Mouse (Mus musculus): ENCODE measurements around the gene Btbd9. TPM values are rescaled to one million over a fixed set of nuclear protein-coding genes. Genes with fewer than 3 reads are reported as not detected.
"Not testable (repeated sequence)": the region's sequence is repeated elsewhere in the genome, so short reads cannot be mapped to it uniquely, and the experiment has no call there.

The Btbd9 gene
- polyA plus RNA-seq, 1 experiment from 2014 or later = 40.6 TPM

DNA sequence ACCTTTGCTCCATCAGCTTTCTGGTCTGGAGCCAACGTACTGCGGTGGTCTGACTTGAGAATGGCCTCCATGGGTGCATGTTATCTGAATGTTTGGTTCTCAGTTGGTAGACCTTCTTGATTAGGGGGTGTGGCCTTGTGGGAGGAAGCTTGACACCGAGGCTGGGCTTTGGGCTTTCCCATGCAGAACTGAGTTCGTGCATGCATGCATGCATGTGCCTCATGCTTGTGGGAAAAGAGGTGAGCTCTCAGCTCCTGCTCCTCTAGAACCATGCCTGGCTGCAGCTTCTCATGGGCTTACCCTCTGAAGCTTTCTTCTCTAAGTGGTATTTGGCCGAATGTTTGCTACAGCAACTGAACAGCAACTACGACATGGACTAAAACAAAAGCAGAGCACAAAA lies 64.9 kb downstream of the Btbd9 start:
- Histone ChIP-seq H3K4me3 (ENCODE audit: low read depth, low read length) (no peak overlapping the region), H3K36me3 (ENCODE audit: insufficient read depth, low read length) (0 out of 2 replicates have a peak, but pooled peaks cover 4% of the 10 kb centered on the region), H3K9ac (replicated peaks; ENCODE audit: low read depth) (no peak overlapping the region), H3K4me1 (ENCODE audit: insufficient read depth, low read depth, low read length) (no peaks in the 10 kb centered on the region), H3K27me3 (replicated peaks; ENCODE audit: insufficient read depth, low read length) (no peaks in the 10 kb centered on the region), H3K9me3 (ENCODE audit: low read length) (no peaks in the 10 kb centered on the region), H3K4me2 (replicated peaks; ENCODE audit: low read depth, low read length) (no peak overlapping the region), H3K27ac (ENCODE audit: low read length) (no peak overlapping the region)
- TF ChIP-seq CTCF (IDR thresholded peaks at IDR 0.05) (no peak), EP300 (IDR thresholded peaks at IDR 0.05) (no peak)
- DNase-seq (ENCODE audit: low spot score) (no peak), ATAC-seq (no peak)
- WGBS = 83% methylated on average over 6 of the region's 6 CpGs

DNA sequence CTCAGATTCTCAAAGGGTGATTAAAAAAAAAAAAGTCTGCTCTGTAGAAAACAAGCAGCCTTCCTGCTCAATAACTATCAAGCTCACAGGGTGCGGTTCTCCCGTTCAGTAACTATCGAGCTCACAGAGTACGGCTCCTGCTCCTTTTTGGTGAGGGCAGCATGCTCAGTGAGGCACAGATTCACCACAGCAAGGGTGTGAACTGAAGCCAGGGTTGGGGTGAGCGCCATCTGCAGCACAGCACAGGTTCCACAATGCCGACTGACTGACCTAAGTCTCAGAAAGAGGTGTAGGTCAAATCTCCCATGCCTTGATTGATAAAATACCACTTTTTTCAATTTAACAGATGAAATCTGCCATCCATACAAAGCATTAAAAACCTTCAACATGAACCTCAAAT lies 66.1 kb downstream of the Btbd9 start:
- no peaks in the 10 kb centered on the region for H3K27me3 ChIP-seq (replicated peaks; ENCODE audit: insufficient read depth, low read length)
- H3K4me1 ChIP-seq (ENCODE audit: insufficient read depth, low read depth, low read length) = no peaks in the 10 kb centered on the region
- 0 out of 2 replicates have a peak, but pooled peaks cover 4% of the 10 kb centered on the region for H3K36me3 ChIP-seq (ENCODE audit: insufficient read depth, low read length)
- WGBS = 76% methylated on average over 6 of the region's 6 CpGs
- H3K4me3 ChIP-seq (ENCODE audit: low read depth, low read length) = no peak overlapping the region
- no peak overlapping the region for H3K27ac ChIP-seq (ENCODE audit: low read length)
- DNase-seq (ENCODE audit: low spot score) = no peak
- no peaks in the 10 kb centered on the region for H3K9me3 ChIP-seq (ENCODE audit: low read length)
- TF ChIP-seq EP300 (IDR thresholded peaks at IDR 0.05) = no peak
- peak; percentile 43 for TF ChIP-seq CTCF (IDR thresholded peaks at IDR 0.05)
- no peak overlapping the region for H3K9ac ChIP-seq (replicated peaks; ENCODE audit: low read depth)
- no peak overlapping the region for H3K4me2 ChIP-seq (replicated peaks; ENCODE audit: low read depth, low read length)
- ATAC-seq = no peak

DNA sequence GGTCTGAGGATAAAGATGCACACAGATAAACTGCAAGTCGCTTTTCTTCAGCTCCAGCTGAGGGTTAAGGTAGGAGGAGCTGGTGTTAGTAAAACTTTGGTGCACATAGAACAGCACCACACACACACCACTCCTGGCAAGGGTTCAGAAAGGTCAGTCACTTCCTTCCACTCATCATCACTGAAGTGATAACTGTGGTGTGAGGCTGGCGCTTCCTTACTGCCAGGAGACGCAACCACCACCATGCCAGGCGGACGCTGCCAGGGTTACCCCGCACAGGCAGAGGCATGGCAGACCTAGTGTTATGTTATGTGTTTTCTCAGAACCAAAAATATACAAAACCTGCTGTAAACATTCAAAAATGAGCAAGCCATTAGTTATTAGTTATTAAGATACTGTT lies 66.6 kb downstream of the Btbd9 start:
- no peak overlapping the region for H3K4me3 ChIP-seq (ENCODE audit: low read depth, low read length)
- TF ChIP-seq CTCF (IDR thresholded peaks at IDR 0.05) = no peak
- 0 out of 2 replicates have a peak, but pooled peaks cover 4% of the 10 kb centered on the region for H3K36me3 ChIP-seq (ENCODE audit: insufficient read depth, low read length)
- ATAC-seq (no peak), DNase-seq (ENCODE audit: low spot score) (no peak)
- no peaks in the 10 kb centered on the region for H3K4me1 ChIP-seq (ENCODE audit: insufficient read depth, low read depth, low read length)
- H3K4me2 ChIP-seq (replicated peaks; ENCODE audit: low read depth, low read length) = no peak overlapping the region
- 76% methylated on average over 6 of the region's 6 CpGs for WGBS
- H3K27me3 ChIP-seq (replicated peaks; ENCODE audit: insufficient read depth, low read length) = no peaks in the 10 kb centered on the region
- no peak overlapping the region for H3K9ac ChIP-seq (replicated peaks; ENCODE audit: low read depth)
- no peak overlapping the region for H3K27ac ChIP-seq (ENCODE audit: low read length)
- H3K9me3 ChIP-seq (ENCODE audit: low read length) = no peaks in the 10 kb centered on the region

DNA sequence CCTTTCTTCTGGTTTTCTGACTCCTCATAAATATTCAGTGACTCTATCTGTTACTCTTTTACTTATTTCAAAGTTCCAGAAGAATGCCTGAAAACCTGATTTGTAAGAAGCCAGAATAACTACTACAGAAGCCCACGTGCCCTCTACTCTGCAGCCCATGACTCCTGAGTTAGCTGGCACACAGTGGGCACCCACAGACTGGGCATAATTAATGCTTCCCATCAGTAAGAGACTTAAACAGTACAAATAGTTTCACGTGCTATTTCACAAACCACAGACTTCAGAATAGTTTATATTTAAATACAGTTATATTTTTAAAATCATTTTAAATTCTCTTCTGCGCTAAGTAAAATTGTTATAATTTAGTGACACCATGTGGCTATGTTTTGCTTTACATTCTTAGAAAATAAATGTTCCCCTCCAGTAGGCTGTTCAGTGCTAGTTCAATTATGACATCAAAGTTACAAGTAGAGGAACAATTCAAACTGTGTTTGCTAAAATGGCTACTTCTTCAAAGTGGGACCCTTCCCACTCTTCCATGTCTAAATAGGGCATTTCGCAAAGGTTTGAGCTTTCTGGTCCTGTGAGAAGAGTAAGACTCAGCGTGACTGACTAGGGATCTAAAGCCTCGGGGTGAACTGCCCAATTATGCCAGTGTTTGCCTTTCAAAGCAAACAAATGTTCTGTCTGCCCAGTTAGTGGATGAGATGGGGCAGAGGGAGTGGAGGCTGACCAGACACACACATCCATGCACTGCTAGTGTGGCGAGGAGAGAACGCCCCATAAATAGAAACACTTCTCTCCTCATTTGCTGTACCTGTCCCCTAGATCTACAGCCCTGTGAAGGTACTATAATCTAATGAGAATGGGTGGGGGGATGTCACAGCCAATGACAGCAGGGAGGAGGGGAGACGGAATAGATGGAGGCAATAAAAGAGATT lies 68.4 kb downstream of the Btbd9 start:
- Histone ChIP-seq H3K4me1 (ENCODE audit: insufficient read depth, low read depth, low read length) (no peaks in the 10 kb centered on the region), H3K36me3 (ENCODE audit: insufficient read depth, low read length) (no peaks in the 10 kb centered on the region), H3K9ac (replicated peaks; ENCODE audit: low read depth) (no peak overlapping the region), H3K27ac (ENCODE audit: low read length) (no peak overlapping the region), H3K4me3 (ENCODE audit: low read depth, low read length) (no peak overlapping the region), H3K4me2 (replicated peaks; ENCODE audit: low read depth, low read length) (no peak overlapping the region), H3K9me3 (ENCODE audit: low read length) (no peaks in the 10 kb centered on the region), H3K27me3 (replicated peaks; ENCODE audit: insufficient read depth, low read length) (no peaks in the 10 kb centered on the region)
- no peak for ATAC-seq
- peak; percentile 30 for TF ChIP-seq CTCF (IDR thresholded peaks at IDR 0.05)
- no peak for TF ChIP-seq EP300 (IDR thresholded peaks at IDR 0.05)
- WGBS = 73% methylated on average over 9 of the region's 9 CpGs
- peak; percentile 49 for DNase-seq (ENCODE audit: low spot score)

DNA sequence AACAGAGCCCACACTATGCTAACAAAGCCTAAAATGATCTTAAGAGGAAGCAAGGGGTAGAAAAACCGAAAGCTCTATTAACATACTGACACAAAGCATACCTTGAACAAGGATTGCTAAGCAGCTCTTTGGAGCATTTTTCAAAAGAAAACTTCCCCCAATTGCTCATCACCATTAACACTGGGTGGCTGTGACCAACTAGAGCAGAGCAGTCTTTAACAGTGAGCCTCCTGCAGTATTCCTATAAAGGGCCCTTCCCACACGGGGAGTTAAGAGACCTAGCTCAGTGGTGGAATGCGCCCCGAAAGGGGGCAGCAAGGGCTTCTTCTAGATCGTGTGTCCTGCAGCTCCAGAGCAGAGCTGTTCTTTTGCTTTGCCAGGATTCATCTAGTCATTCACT lies 69.4 kb downstream of the Btbd9 start:
- Histone ChIP-seq H3K4me2 (replicated peaks; ENCODE audit: low read depth, low read length) (no peak overlapping the region), H3K27ac (ENCODE audit: low read length) (no peak overlapping the region), H3K4me1 (ENCODE audit: insufficient read depth, low read depth, low read length) (no peaks in the 10 kb centered on the region), H3K9me3 (ENCODE audit: low read length) (no peaks in the 10 kb centered on the region), H3K9ac (replicated peaks; ENCODE audit: low read depth) (no peak overlapping the region), H3K36me3 (ENCODE audit: insufficient read depth, low read length) (no peaks in the 10 kb centered on the region), H3K4me3 (ENCODE audit: low read depth, low read length) (no peak overlapping the region), H3K27me3 (replicated peaks; ENCODE audit: insufficient read depth, low read length) (no peaks in the 10 kb centered on the region)
- TF ChIP-seq CTCF (IDR thresholded peaks at IDR 0.05) (no peak), EP300 (IDR thresholded peaks at IDR 0.05) (no peak)
- DNase-seq (ENCODE audit: low spot score) (no peak), ATAC-seq (no peak)
- 64% methylated on average over 5 of the region's 5 CpGs for WGBS

DNA sequence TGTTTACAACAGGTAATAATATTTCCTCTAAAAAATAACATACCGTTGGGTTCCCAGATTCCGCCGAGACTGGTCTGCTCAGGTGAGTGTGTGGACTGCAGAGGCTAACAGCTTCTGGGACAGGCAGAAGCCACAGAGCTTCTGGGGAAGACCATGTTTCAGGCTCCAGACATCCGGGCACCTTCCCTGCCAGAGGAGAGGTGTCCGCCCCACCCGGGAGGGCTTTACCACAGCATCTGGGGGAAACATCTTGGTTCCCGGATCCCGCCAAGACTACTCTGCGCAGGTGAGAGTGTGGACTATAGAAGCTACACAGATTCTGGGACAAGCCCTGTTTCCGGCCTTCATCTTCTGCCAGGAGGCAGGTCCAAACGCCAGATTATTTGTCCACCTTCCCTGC lies 76.7 kb downstream of the Btbd9 start:
- H3K4me2 ChIP-seq (replicated peaks; ENCODE audit: low read depth, low read length); DNase-seq (ENCODE audit: low spot score); H3K9me3 ChIP-seq (ENCODE audit: low read length); H3K9ac ChIP-seq (replicated peaks; ENCODE audit: low read depth); H3K36me3 ChIP-seq (ENCODE audit: insufficient read depth, low read length); H3K27me3 ChIP-seq (replicated peaks; ENCODE audit: insufficient read depth, low read length); H3K4me1 ChIP-seq (ENCODE audit: insufficient read depth, low read depth, low read length); H3K4me3 ChIP-seq (ENCODE audit: low read depth, low read length); ATAC-seq; H3K27ac ChIP-seq (ENCODE audit: low read length): not testable (repeated sequence)
- WGBS = 98% methylated on average over 11 of the region's 11 CpGs
